Mouse (Mus musculus): ENCODE measurements around the gene Pfkfb2.

DNA sequence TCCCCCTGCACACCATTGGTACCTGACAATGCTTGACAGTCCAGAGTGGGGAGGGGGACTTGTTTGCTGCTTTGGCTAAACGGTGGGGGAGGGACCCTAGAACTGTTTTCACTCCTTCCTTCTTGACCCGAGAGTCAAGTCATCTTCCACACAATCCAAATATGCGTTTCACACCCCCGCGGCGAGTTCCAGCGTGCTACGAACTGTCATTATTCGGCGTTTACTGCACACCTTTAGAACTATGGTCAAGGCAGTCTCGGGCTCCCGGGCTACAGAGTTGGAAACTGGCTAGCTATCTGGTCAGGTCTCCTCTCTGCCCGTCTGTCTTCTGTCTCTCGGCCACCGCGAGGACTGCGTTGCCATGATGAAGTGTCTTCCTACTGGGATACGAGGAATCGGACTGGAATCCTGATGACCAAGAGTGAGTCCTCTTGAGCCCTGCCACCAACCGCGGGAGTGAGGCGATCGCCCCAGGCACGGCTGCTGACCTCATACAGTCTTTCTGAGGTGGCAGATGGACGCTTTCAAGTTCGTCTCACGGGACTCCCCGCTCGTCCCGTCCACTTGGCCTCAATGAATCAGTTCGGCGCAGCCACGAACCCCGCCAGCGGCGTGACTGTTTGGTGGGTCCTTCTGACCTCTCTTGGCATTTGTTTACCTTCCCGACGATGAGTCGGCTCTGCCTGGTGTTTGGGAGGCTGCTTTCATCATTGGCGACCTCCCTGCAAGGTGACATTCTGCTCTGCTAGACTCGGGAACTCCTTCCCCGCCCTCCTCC lies 12.4 kb downstream of the Pfkfb2 start:
- no peak for TF ChIP-seq CTCF (IDR thresholded peaks at IDR 0.05; ENCODE audit: low read depth)
- TF ChIP-seq EP300 (IDR thresholded peaks at IDR 0.05; ENCODE audit: low read depth), result no peak

All from liver, embryonic 14.5 days (tissue).